In genomic region chr10:125388481-125388875, GRCm38 (mm10) we compare ENCODE assay signal across 8 mouse cellular contexts. TPM values are rescaled to one million over a fixed set of nuclear protein-coding genes. Genes with fewer than 3 reads are reported as not detected.
A peak's percentile ranks its signal among the peaks of the same experiment; 100 is the strongest.
DNase-seq lines count a peak whose midpoint lies in the region; ATAC-seq lines count a peak whose summit lies in the region.

No protein-coding gene starts in this region.

- H3K27me3 ChIP-seq in embryonic facial prominence, embryonic 13.5 days = peaks cover 4% of the 10 kb centered on the region; the same call in 1 of the 2 replicates
- 0 out of 2 replicates have a peak, but pooled peaks cover 4% of the 10 kb centered on the region for H3K27me3 ChIP-seq in hindbrain, embryonic 12.5 days
- H3K27me3 ChIP-seq in limb, embryonic 11.5 days (ENCODE audit: control insufficient read depth, insufficient read depth, low read length) = no peaks in the 10 kb centered on the region
- H3K27me3 ChIP-seq in midbrain, embryonic 14.5 days (ENCODE audit: control insufficient read depth, insufficient read depth, low read length) = no peaks in the 10 kb centered on the region

- DNase-seq in thymus, postnatal 0 days (ENCODE audit: low spot score) = peak; percentile 37
- DNase-seq in thymus, postnatal 25 days = no peak
- DNase-seq in limb, embryonic 11.5 days (ENCODE audit: low spot score) = no peak
- peak; percentile 51 for DNase-seq in midbrain, embryonic 14.5 days
- DNase-seq in adrenal gland, adult 2 months = no peak
- DNase-seq in adrenal gland, postnatal 4 days (ENCODE audit: low spot score in 2 of 2) = no peak

- H3K9me3 ChIP-seq in embryonic facial prominence, embryonic 13.5 days = no peaks in the 10 kb centered on the region
- H3K9me3 ChIP-seq in hindbrain, embryonic 12.5 days (replicated peaks) = no peaks in the 10 kb centered on the region
- H3K9me3 ChIP-seq in limb, embryonic 11.5 days (ENCODE audit: control insufficient read depth, low read length) = no peaks in the 10 kb centered on the region
- H3K9me3 ChIP-seq in midbrain, embryonic 14.5 days (ENCODE audit: control insufficient read depth, low read length) = no peaks in the 10 kb centered on the region

- peaks cover 19% of the 10 kb centered on the region for H3K4me1 ChIP-seq in embryonic facial prominence, embryonic 13.5 days
- H3K4me1 ChIP-seq in hindbrain, embryonic 12.5 days = peaks cover 4% of the 10 kb centered on the region; the same call in 1 of the 2 replicates
- peaks cover 4% of the 10 kb centered on the region for H3K4me1 ChIP-seq in limb, embryonic 11.5 days (ENCODE audit: control insufficient read depth, insufficient read depth, low read length)
- H3K4me1 ChIP-seq in midbrain, embryonic 14.5 days (ENCODE audit: control insufficient read depth, insufficient read depth, low read length) = peaks cover 7% of the 10 kb centered on the region; the same call in 1 of the 2 replicates

- H3K4me2 ChIP-seq in embryonic facial prominence, embryonic 13.5 days = peak overlapping the region; percentile 91
- peak overlapping the region; percentile 80 for H3K4me2 ChIP-seq in hindbrain, embryonic 12.5 days (replicated peaks)
- peak overlapping the region; percentile 64 for H3K4me2 ChIP-seq in limb, embryonic 11.5 days (ENCODE audit: low read depth, severe bottlenecking)
- H3K4me2 ChIP-seq in midbrain, embryonic 14.5 days (ENCODE audit: low read length) = peak overlapping the region; percentile 77

- WGBS in embryonic facial prominence, embryonic 13.5 days = 14% methylated on average over 7 of the region's 7 CpGs
- 19% methylated on average over 7 of the region's 7 CpGs for WGBS in hindbrain, embryonic 12.5 days
- WGBS in limb, embryonic 11.5 days = 15% methylated on average over 7 of the region's 7 CpGs
- WGBS in midbrain, embryonic 14.5 days = 16% methylated on average over 7 of the region's 7 CpGs

- H3K9ac ChIP-seq in embryonic facial prominence, embryonic 13.5 days = peak overlapping the region; percentile 78
- H3K9ac ChIP-seq in hindbrain, embryonic 12.5 days = peak overlapping the region; percentile 73
- H3K9ac ChIP-seq in limb, embryonic 11.5 days (ENCODE audit: low read length) = 0 out of 2 replicates have a peak overlapping the region, but pooled peaks have one; percentile 61
- peak overlapping the region; percentile 85 for H3K9ac ChIP-seq in midbrain, embryonic 14.5 days (replicated peaks; ENCODE audit: low read length)

- H3K4me3 ChIP-seq in embryonic facial prominence, embryonic 13.5 days = peak overlapping the region; percentile 70
- H3K4me3 ChIP-seq in hindbrain, embryonic 12.5 days = peak overlapping the region; percentile 63
- peak overlapping the region; percentile 63 for H3K4me3 ChIP-seq in limb, embryonic 11.5 days (ENCODE audit: low read depth, low read length)
- peak overlapping the region; percentile 68 for H3K4me3 ChIP-seq in midbrain, embryonic 14.5 days (replicated peaks; ENCODE audit: low read depth, low read length)

- peak; percentile 22; the same call in 1 of the 2 replicates for ATAC-seq in embryonic facial prominence, embryonic 13.5 days (ENCODE audit: insufficient number of reproducible peaks, insufficient read depth, low FRiP score, low TSS enrichment, low read depth)
- peak; percentile 39 for ATAC-seq in hindbrain, embryonic 12.5 days (ENCODE audit: low FRiP score)
- no peak for ATAC-seq in limb, embryonic 11.5 days (ENCODE audit: insufficient number of reproducible peaks, low FRiP score, low TSS enrichment, low read depth)
- ATAC-seq in midbrain, embryonic 14.5 days (ENCODE audit: low FRiP score, low TSS enrichment) = no peak

- peak overlapping the region; percentile 28; the same call in 1 of the 2 replicates for H3K27ac ChIP-seq in embryonic facial prominence, embryonic 13.5 days
- 0 out of 2 replicates have a peak overlapping the region, but pooled peaks have one; percentile 49 for H3K27ac ChIP-seq in hindbrain, embryonic 12.5 days
- no peak overlapping the region for H3K27ac ChIP-seq in limb, embryonic 11.5 days (replicated peaks; ENCODE audit: low read depth, low read length)
- H3K27ac ChIP-seq in midbrain, embryonic 14.5 days (replicated peaks; ENCODE audit: low read depth, low read length) = peak overlapping the region; percentile 83

- no peaks in the 10 kb centered on the region for H3K36me3 ChIP-seq in embryonic facial prominence, embryonic 13.5 days
- H3K36me3 ChIP-seq in hindbrain, embryonic 12.5 days = no peaks in the 10 kb centered on the region
- no peaks in the 10 kb centered on the region for H3K36me3 ChIP-seq in limb, embryonic 11.5 days (ENCODE audit: control insufficient read depth, insufficient read depth, low read length)
- no peaks in the 10 kb centered on the region for H3K36me3 ChIP-seq in midbrain, embryonic 14.5 days (ENCODE audit: control insufficient read depth, insufficient read depth, low read length)

RNA-seq across cellular contexts. Expression of gene Slc16a7, which starts 0.8 kb away (rescaled TPM):
- 2.8 and 3.1 TPM in 2 replicates for polyA plus RNA-seq in thymus, postnatal 0 days (2015; fragmentation: Nextera tagmentation; extraction: Ambion mirVana)
- polyA plus RNA-seq in embryonic facial prominence, embryonic 13.5 days (2015; fragmentation: Nextera tagmentation; extraction: Ambion mirVana) = 7.1 and 7.7 TPM in 2 replicates
- 5.8 and 7.0 TPM in 2 replicates for polyA plus RNA-seq in hindbrain, embryonic 12.5 days (2016; fragmentation: Nextera tagmentation; extraction: Ambion mirVana)
- 4.3 TPM in 2 replicates for polyA plus RNA-seq in limb, embryonic 11.5 days (2014; fragmentation: Nextera tagmentation; extraction: Ambion mirVana)
- 8.9 and 10.4 TPM in 2 replicates for polyA plus RNA-seq in midbrain, embryonic 14.5 days (2014; fragmentation: Nextera tagmentation; extraction: Ambion mirVana)
- 10 to 100 TPM; 11.6 to 15.9 TPM for total RNA-seq in adrenal gland, adult 2 months (2021)
- 1.1 TPM in 2 replicates for polyA plus RNA-seq in adrenal gland, adult 2 months (2012; rRNA removed)
- total RNA-seq in adrenal gland, postnatal 4 days (2021) = 10 to 100 TPM; 12.1 to 14.2 TPM

Comparison
In these comparisons a context has a peak if more than half of its experiments do, and no peak if none do; other contexts are left out.
1. DNase-seq: peak in thymus, postnatal 0 days (single experiment) and midbrain, embryonic 14.5 days (single experiment); none in thymus, postnatal 25 days (single experiment), limb, embryonic 11.5 days (single experiment), adrenal gland, adult 2 months (single experiment) and adrenal gland, postnatal 4 days (0 of 2).
2. ATAC-seq: peak in embryonic facial prominence, embryonic 13.5 days (single experiment) and hindbrain, embryonic 12.5 days (single experiment); none in limb, embryonic 11.5 days (single experiment) and midbrain, embryonic 14.5 days (single experiment).
3. Peak in every context shown above with its lines, with median percentiles within 50 percentile points of each other: H3K4me2 ChIP-seq, H3K4me3 ChIP-seq and H3K9ac ChIP-seq.